Mouse (Mus musculus): ENCODE data around the gene Ptpn21. TPM values are rescaled to one million over a fixed set of nuclear protein-coding genes. Genes with fewer than 3 reads are reported as not detected.

Ptpn21 gene
- polyA plus RNA-seq, 1 experiment = 6.0 TPM

DNA sequence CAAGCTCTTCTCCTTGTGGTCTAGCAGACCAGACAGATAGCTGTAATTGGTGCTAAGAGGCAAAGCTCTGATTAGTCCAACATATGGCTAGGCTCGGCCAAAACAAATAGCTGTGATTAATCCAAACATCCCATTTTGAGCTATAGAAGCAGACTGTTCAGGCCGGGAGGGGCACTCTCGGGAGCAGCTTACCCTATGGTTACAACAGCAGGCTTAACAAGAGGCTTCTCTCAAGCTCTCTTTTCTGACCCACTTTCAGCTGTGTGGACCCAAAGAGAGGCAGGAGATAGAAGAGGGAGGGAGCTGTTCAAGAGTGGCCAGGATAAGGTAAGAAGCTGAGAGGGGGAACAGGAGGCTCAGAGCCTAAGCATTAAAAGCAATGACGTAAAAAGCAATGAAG, 8.4 kb upstream of the Ptpn21 start:
- Histone ChIP-seq H3K4me3 (ENCODE audit: insufficient read depth, low read length) (no peak overlapping the region), H3K27ac (ENCODE audit: insufficient read depth, low read depth, low read length) (no peak overlapping the region), H3K4me1 (ENCODE audit: control insufficient read depth, insufficient read depth, low read length) (peaks cover 11% of the 10 kb centered on the region; the same call in 1 of the 2 replicates)
- TF ChIP-seq POLR2A (IDR thresholded peaks at IDR 0.05; ENCODE audit: borderline replicate concordance, low read depth, low read length) (no peak), CTCF (IDR thresholded peaks at IDR 0.05; ENCODE audit: low read depth, low read length) (no peak)

DNA sequence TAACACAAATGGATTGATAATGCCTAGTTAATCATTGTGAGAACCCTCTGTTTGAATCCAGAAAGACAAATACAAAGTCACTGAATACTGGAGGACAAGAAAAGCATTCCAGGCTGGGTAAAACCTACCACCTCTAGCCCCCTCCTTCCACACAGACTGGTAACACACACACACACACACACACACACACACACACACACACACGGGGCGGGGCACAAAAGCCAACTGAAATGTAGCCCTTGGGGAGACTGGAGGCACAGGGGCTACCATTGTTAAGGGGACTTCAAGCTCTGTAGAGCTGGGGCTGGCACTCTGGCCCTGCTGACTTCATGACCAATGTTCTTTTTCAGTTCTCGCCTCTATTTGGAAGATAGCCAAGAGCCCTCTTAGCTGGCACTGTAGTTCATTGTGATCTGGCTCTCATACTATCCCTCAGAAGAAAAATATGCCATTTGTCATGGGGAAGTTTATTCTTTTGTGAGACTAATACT, 3.9 kb upstream of the Ptpn21 start:
- TF ChIP-seq CTCF (IDR thresholded peaks at IDR 0.05; ENCODE audit: low read depth, low read length) (no peak), POLR2A (IDR thresholded peaks at IDR 0.05; ENCODE audit: borderline replicate concordance, low read depth, low read length) (no peak)
- Histone ChIP-seq H3K27ac (ENCODE audit: insufficient read depth, low read depth, low read length) (no peak overlapping the region), H3K4me3 (ENCODE audit: insufficient read depth, low read length) (no peak overlapping the region), H3K4me1 (ENCODE audit: control insufficient read depth, insufficient read depth, low read length) (peaks cover 7% of the 10 kb centered on the region)

DNA sequence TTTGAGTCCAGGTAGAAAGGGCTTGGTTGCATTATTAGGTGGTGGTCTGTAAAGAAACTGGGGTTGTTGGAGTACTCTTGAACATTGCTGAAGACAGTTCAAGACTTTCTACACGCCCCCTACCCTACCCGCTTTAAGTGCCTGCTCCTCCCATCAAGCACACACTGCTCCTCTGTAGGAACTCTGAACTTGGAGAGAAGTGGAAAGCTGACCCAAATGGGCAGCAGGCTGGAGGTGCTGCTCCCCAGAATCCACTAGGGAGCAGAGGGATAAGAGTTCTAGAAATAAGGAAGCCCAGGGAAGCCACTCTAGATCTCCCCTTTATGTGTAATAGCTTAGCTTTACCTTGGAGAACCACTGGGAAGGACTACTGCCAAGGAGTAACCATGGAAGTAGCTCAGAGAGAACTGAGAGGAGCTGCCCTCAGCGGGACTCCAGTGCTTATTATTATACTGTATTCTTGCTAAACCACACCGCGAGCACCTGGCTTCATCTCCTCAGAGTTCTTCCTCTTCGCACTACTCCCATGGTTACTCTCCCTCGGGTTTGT, 671 bp upstream of the Ptpn21 start:
- H3K27ac ChIP-seq (ENCODE audit: insufficient read depth, low read depth, low read length) = no peak overlapping the region
- TF ChIP-seq CTCF (IDR thresholded peaks at IDR 0.05; ENCODE audit: low read depth, low read length) = no peak
- no peak for TF ChIP-seq POLR2A (IDR thresholded peaks at IDR 0.05; ENCODE audit: borderline replicate concordance, low read depth, low read length)
- H3K4me3 ChIP-seq (ENCODE audit: insufficient read depth, low read length) = peak overlapping the region; percentile 68
- H3K4me1 ChIP-seq (ENCODE audit: control insufficient read depth, insufficient read depth, low read length) = peaks cover 16% of the 10 kb centered on the region

- TF ChIP-seq POLR2A (IDR thresholded peaks at IDR 0.05; ENCODE audit: borderline replicate concordance, low read depth, low read length) (no peak), CTCF (IDR thresholded peaks at IDR 0.05; ENCODE audit: low read depth, low read length) (no peak)
- peak overlapping the region; percentile 36 for H3K27ac ChIP-seq (ENCODE audit: insufficient read depth, low read depth, low read length)
These were observed 2.1 kb downstream of the Ptpn21 start for GRCm38 (mm10) chr12:98734880-98735801.

GRCm38 (mm10) chr12:98734246-98734879, 2.8 kb downstream of the Ptpn21 start:
- Histone ChIP-seq H3K27ac (ENCODE audit: insufficient read depth, low read depth, low read length) (peak overlapping the region; percentile 36; the same call in 1 of the 2 replicates), H3K4me1 (ENCODE audit: control insufficient read depth, insufficient read depth, low read length) (peaks cover 16% of the 10 kb centered on the region), H3K4me3 (ENCODE audit: insufficient read depth, low read length) (peak overlapping the region; percentile 86)
- TF ChIP-seq POLR2A (IDR thresholded peaks at IDR 0.05; ENCODE audit: borderline replicate concordance, low read depth, low read length) (0 out of 2 replicates have a peak, but pooled peaks have one; percentile 26), CTCF (IDR thresholded peaks at IDR 0.05; ENCODE audit: low read depth, low read length) (no peak)

More at GRCm38 (mm10) chr12:98734880-98735801, 2.1 kb downstream of the Ptpn21 start:
- H3K4me3 ChIP-seq (ENCODE audit: insufficient read depth, low read length) = peak overlapping the region; percentile 86
- H3K4me1 ChIP-seq (ENCODE audit: control insufficient read depth, insufficient read depth, low read length) = peaks cover 16% of the 10 kb centered on the region

- Histone ChIP-seq H3K4me3 (ENCODE audit: insufficient read depth, low read length) (peak overlapping the region; percentile 86), H3K27ac (ENCODE audit: insufficient read depth, low read depth, low read length) (no peak overlapping the region), H3K4me1 (ENCODE audit: control insufficient read depth, insufficient read depth, low read length) (peaks cover 16% of the 10 kb centered on the region)
- TF ChIP-seq POLR2A (IDR thresholded peaks at IDR 0.05; ENCODE audit: borderline replicate concordance, low read depth, low read length) (no peak), CTCF (IDR thresholded peaks at IDR 0.05; ENCODE audit: low read depth, low read length) (no peak)
These were observed 3.4 kb downstream of the Ptpn21 start for GRCm38 (mm10) chr12:98733776-98734175.

DNA sequence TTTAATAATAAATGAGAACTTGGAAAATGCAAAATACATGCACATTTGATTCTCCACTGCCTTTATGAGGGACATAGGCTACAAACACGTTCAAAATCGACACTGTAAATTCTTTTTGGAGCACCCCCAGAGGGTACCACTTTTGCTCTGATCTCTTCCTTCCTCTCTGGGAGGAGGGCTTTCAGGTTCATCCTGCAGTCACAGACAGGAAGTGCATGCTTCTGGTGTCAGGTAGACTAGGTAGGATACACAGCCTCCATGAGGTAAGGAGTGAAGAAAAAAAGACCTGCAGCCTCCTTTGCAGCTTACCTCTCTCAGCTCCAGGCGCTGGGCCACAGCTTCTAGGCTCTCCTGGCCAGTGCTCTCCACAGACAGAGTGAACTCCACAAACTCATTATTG, 4.0 kb downstream of the Ptpn21 start:
- no peak overlapping the region for H3K27ac ChIP-seq (ENCODE audit: insufficient read depth, low read depth, low read length)
- peak overlapping the region; percentile 86 for H3K4me3 ChIP-seq (ENCODE audit: insufficient read depth, low read length)
- peaks cover 13% of the 10 kb centered on the region for H3K4me1 ChIP-seq (ENCODE audit: control insufficient read depth, insufficient read depth, low read length)
- TF ChIP-seq POLR2A (IDR thresholded peaks at IDR 0.05; ENCODE audit: borderline replicate concordance, low read depth, low read length) = no peak
- TF ChIP-seq CTCF (IDR thresholded peaks at IDR 0.05; ENCODE audit: low read depth, low read length) = no peak

DNA sequence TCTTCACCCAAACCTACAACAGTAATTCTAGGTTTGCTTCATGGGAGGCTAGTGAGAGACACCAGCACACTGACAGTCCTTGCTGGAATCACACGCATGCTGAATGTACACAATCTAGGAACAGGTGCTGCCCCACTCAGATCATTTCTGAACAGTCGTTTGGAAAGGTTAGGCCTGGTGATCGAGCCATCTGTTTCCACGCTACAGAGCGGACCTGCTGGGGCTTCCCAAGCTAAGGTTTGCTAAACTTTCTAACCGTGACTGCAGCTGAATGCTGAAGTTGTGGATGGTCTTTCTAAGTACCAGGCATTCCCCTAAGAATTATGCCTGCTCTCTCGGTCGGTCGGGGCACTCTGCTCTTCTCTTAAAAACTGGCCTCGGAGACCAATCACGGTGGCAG, 6.5 kb downstream of the Ptpn21 start:
- Histone ChIP-seq H3K27ac (ENCODE audit: insufficient read depth, low read depth, low read length) (no peak overlapping the region), H3K4me3 (ENCODE audit: insufficient read depth, low read length) (no peak overlapping the region), H3K4me1 (ENCODE audit: control insufficient read depth, insufficient read depth, low read length) (peaks cover 9% of the 10 kb centered on the region; the same call in 1 of the 2 replicates)
- no peak for TF ChIP-seq CTCF (IDR thresholded peaks at IDR 0.05; ENCODE audit: low read depth, low read length)
- no peak for TF ChIP-seq POLR2A (IDR thresholded peaks at IDR 0.05; ENCODE audit: borderline replicate concordance, low read depth, low read length)

GRCm38 (mm10) chr12:98727186-98727585, 10.0 kb downstream of the Ptpn21 start:
- TF ChIP-seq POLR2A (IDR thresholded peaks at IDR 0.05; ENCODE audit: borderline replicate concordance, low read depth, low read length) (no peak), CTCF (IDR thresholded peaks at IDR 0.05; ENCODE audit: low read depth, low read length) (no peak)
- Histone ChIP-seq H3K4me1 (ENCODE audit: control insufficient read depth, insufficient read depth, low read length) (no peaks in the 10 kb centered on the region), H3K4me3 (ENCODE audit: insufficient read depth, low read length) (no peak overlapping the region), H3K27ac (ENCODE audit: insufficient read depth, low read depth, low read length) (no peak overlapping the region)

Data from bone marrow macrophage, adult 2 months (primary cell).